Comparison of ENCODE assay signal across 19 mouse cellular contexts in the genomic region with DNA sequence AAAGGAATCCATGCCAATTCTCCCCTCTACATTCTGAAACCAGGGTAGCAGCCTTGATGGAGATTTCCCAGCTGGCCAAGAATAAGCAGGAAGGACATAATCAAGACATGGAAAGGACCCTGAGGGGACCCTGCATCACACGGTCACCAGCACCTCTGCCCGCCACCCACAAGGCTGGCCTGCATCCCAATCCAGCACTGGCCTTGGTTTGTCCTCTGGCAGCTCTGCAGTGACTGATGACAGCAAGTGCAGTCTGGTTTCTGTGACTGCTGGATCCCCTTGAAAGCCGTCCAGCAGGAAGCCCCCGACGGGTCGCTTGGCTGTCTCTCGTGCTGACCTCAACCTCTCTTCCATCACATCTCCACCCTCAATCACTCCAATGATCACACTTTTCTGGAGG. TPM values are rescaled to one million over a fixed set of nuclear protein-coding genes. Genes with fewer than 3 reads are reported as not detected.
DNase-seq lines count a peak whose midpoint lies in the region; ATAC-seq and TF ChIP-seq lines count a peak whose summit lies in the region.
"Had no signal": no experiment of that assay in that cellular context is flagged by ENCODE, and none has a peak within 500 bp of the region (broad histone marks: within the 10 kb centered on the region; RNA-seq: fewer than 3 reads in every experiment).

No protein-coding gene starts in this region.

- peak; percentile 94 for DNase-seq in heart, adult 11 months
- no peak for DNase-seq in heart, postnatal 25 days (ENCODE audit: low spot score)
- DNase-seq in lung, adult 2 months, result no peak
- peak; percentile 7 to 11 for DNase-seq in heart, postnatal 36 days
- no peak for DNase-seq in yolk sac, embryonic 10.5 days (ENCODE audit: low spot score)
- DNase-seq: cerebellum, adult 8-10 months; forebrain, postnatal 0 days; gastrocnemius, postnatal 25 days; right cerebral cortex, postnatal 25 days; thymus, postnatal 14 days had no signal

- no peaks in the 10 kb centered on the region for H3K9me3 ChIP-seq in lung, embryonic 16.5 days (ENCODE audit: control insufficient read depth, low read length)
- H3K9me3 ChIP-seq in heart, embryonic 15.5 days (replicated peaks), result no peaks in the 10 kb centered on the region
- H3K9me3 ChIP-seq: embryonic facial prominence, embryonic 12.5 days; hindbrain, embryonic 12.5 days; intestine, embryonic 15.5 days; liver, embryonic 12.5 days; midbrain, embryonic 12.5 days; neural tube, embryonic 13.5 days had no signal

- H3K9ac ChIP-seq in lung, embryonic 16.5 days (ENCODE audit: low read length), result no peak overlapping the region
- H3K9ac ChIP-seq in heart, embryonic 15.5 days, result no peak overlapping the region
- H3K9ac ChIP-seq: embryonic facial prominence, embryonic 12.5 days; forebrain, postnatal 0 days; hindbrain, embryonic 12.5 days; intestine, embryonic 15.5 days; liver, embryonic 12.5 days; midbrain, embryonic 12.5 days; neural tube, embryonic 13.5 days had no signal

- peaks cover 17% of the 10 kb centered on the region for H3K36me3 ChIP-seq in lung, embryonic 16.5 days (ENCODE audit: control insufficient read depth, insufficient read depth, low read length)
- peaks cover 32% of the 10 kb centered on the region for H3K36me3 ChIP-seq in heart, embryonic 15.5 days

- TF ChIP-seq POLR2A in lung, adult 2 months (IDR thresholded peaks at IDR 0.05; ENCODE audit: borderline replicate concordance, extremely low read depth, low read depth, low read length), result no peak

- H3K4me1 ChIP-seq in lung, embryonic 16.5 days (replicated peaks; ENCODE audit: control insufficient read depth, insufficient read depth, low read length), result no peaks in the 10 kb centered on the region
- H3K4me1 ChIP-seq in lung, adult 2 months (ENCODE audit: control insufficient read depth, insufficient read depth, low read length), result no peaks in the 10 kb centered on the region
- H3K4me1 ChIP-seq in heart, embryonic 15.5 days (replicated peaks), result peaks cover 7% of the 10 kb centered on the region
- H3K4me1 ChIP-seq: embryonic facial prominence, embryonic 12.5 days; hindbrain, embryonic 12.5 days; intestine, embryonic 15.5 days; liver, embryonic 12.5 days; midbrain, embryonic 12.5 days had no signal

- intact Hi-C loops in heart, postnatal 25 days (cut with DNase I), result no loop called here
- intact Hi-C loops in heart, postnatal 36 days (cut with DNase I), result no loop called here

- no peak overlapping the region for H3K27ac ChIP-seq in lung, embryonic 16.5 days (ENCODE audit: low read length)
- H3K27ac ChIP-seq in heart, embryonic 15.5 days, result peak overlapping the region; percentile 61
- H3K27ac ChIP-seq: embryonic facial prominence, embryonic 12.5 days; hindbrain, embryonic 12.5 days; intestine, embryonic 15.5 days; liver, embryonic 12.5 days; midbrain, embryonic 12.5 days; neural tube, embryonic 13.5 days; stomach, postnatal 0 days had no signal

- 71% methylated on average over 7 of the region's 7 CpGs for WGBS in lung, embryonic 16.5 days
- WGBS in lung, adult 2 months, result 61% methylated on average over 7 of the region's 7 CpGs
- WGBS in heart, embryonic 15.5 days, result 45% methylated on average over 7 of the region's 7 CpGs

- H3K4me3 ChIP-seq in lung, embryonic 16.5 days (ENCODE audit: low read length), result no peak overlapping the region
- no peak overlapping the region for H3K4me3 ChIP-seq in lung, adult 2 months (replicated peaks; ENCODE audit: extremely low read depth, low read depth, low read length)
- no peak overlapping the region for H3K4me3 ChIP-seq in heart, embryonic 15.5 days
- H3K4me3 ChIP-seq: embryonic facial prominence, embryonic 12.5 days; hindbrain, embryonic 12.5 days; intestine, embryonic 15.5 days; liver, embryonic 12.5 days; midbrain, embryonic 12.5 days; neural tube, embryonic 13.5 days had no signal

- no peaks in the 10 kb centered on the region for H3K27me3 ChIP-seq in lung, embryonic 16.5 days (ENCODE audit: control insufficient read depth, insufficient read depth, low read depth, low read length)
- H3K27me3 ChIP-seq in heart, embryonic 15.5 days, result no peaks in the 10 kb centered on the region
- H3K27me3 ChIP-seq: embryonic facial prominence, embryonic 12.5 days; hindbrain, embryonic 12.5 days; intestine, embryonic 15.5 days; liver, embryonic 12.5 days; midbrain, embryonic 12.5 days; neural tube, embryonic 13.5 days had no signal

- no peak overlapping the region for H3K4me2 ChIP-seq in lung, embryonic 16.5 days (ENCODE audit: low read depth, low read length)
- no peak overlapping the region for H3K4me2 ChIP-seq in heart, embryonic 15.5 days
- H3K4me2 ChIP-seq: embryonic facial prominence, embryonic 12.5 days; hindbrain, embryonic 12.5 days; intestine, embryonic 15.5 days; liver, embryonic 12.5 days; midbrain, embryonic 12.5 days; neural tube, embryonic 13.5 days had no signal

- peak; percentile 57 for ATAC-seq in lung, embryonic 16.5 days (ENCODE audit: low read depth)
- ATAC-seq in heart, embryonic 15.5 days (replicated peaks; ENCODE audit: insufficient number of reproducible peaks, insufficient read depth, low FRiP score, low read depth), result peak; percentile 67; the same call in 1 of the 2 replicates
- ATAC-seq: forebrain, postnatal 0 days; intestine, embryonic 15.5 days; liver, embryonic 12.5 days had no signal

- no peak for TF ChIP-seq CTCF in lung, adult 2 months (IDR thresholded peaks at IDR 0.05; ENCODE audit: insufficient read depth, low read length)

RNA-seq across cellular contexts. Expression of a gene that starts 18.2 kb away (rescaled TPM):
- total RNA-seq in heart, postnatal 25 days (2021), result 1 to 10 TPM; 2.2 to 3.3 TPM
- 14.8 and 16.6 TPM in 2 replicates for polyA plus RNA-seq in lung, embryonic 16.5 days (2015; fragmentation: Nextera tagmentation; extraction: Ambion mirVana)
- 2.0 and 2.1 TPM in 2 replicates for polyA plus RNA-seq in lung, adult 2 months (2012; rRNA removed)
- 9.1 and 9.8 TPM in 2 replicates for polyA plus RNA-seq in heart, embryonic 15.5 days (2015; fragmentation: Nextera tagmentation; extraction: Ambion mirVana)
- total RNA-seq in heart, postnatal 36 days (2021), result 1 to 10 TPM; 2.4 to 3.7 TPM

RNA-seq across cellular contexts. Expression of a gene that starts 55.2 kb away (rescaled TPM):
- total RNA-seq in heart, postnatal 25 days (2021), result 10 to 100 TPM; 15.4 to 15.5 TPM
- polyA plus RNA-seq in lung, embryonic 16.5 days (2015; fragmentation: Nextera tagmentation; extraction: Ambion mirVana), result 21.1 and 24.8 TPM in 2 replicates
- polyA plus RNA-seq in lung, adult 2 months (2012; rRNA removed), result 10.8 and 16.1 TPM in 2 replicates
- polyA plus RNA-seq in heart, embryonic 15.5 days (2015; fragmentation: Nextera tagmentation; extraction: Ambion mirVana), result 13.7 and 14.9 TPM in 2 replicates
- 10 to 100 TPM; 10.9 to 14.1 TPM for total RNA-seq in heart, postnatal 36 days (2021)

Comparison
In these comparisons a context has a peak if more than half of its experiments do, and no peak if none do; other contexts are left out.
1. DNase-seq: peak in heart, adult 11 months (single experiment) and heart, postnatal 36 days (2 of 2); none in heart, postnatal 25 days (single experiment), lung, adult 2 months (single experiment) and yolk sac, embryonic 10.5 days (single experiment).